Mouse (Mus musculus): Measurements from ENCODE around the gene Akna.

DNA sequence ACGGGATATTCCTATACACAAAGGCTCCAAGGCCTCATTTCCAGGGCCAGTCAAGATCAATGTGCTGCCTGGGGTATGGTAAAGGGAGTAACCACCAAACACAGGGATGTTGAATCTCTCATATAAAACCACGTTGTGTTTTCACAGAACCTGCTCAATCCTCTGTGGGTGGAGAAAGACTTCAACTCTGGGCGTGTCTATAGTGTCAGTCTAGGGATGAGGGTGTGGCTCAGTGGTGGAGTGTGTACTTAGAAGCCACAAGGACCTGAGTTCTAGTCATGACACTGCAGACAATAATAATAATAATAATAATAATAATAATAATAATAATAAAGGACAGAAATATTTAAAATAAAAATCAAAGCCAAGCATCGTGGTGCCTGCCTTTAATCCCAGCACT, 18.9 kb downstream of the Akna start:
- TF ChIP-seq CTCF (IDR thresholded peaks at IDR 0.05 in 2 of 3, conservative IDR thresholded peaks at IDR 0.05 in 1 of 3; ENCODE audit: control insufficient read depth in 1 of 3, insufficient read depth in 1 of 3, low read depth in 2 of 3, low read length in 3 of 3, poor library complexity in 1 of 3, severe bottlenecking in 1 of 3) (no peak), RAD21 (IDR thresholded peaks at IDR 0.05; ENCODE audit: low read depth, low read length) (no peak), EP300 (IDR thresholded peaks at IDR 0.05; ENCODE audit: low read depth in 1 of 2, low read length in 2 of 2) (no peak), POLR2A (IDR thresholded peaks at IDR 0.05; ENCODE audit: control insufficient read depth in 1 of 2, insufficient read depth in 1 of 2, low read depth in 1 of 2, low read length in 2 of 2, poor library complexity in 1 of 2) (no peak)

All from MEL (cell line).